Mouse (Mus musculus) testis, adult 2 months (tissue): ENCODE measurements around the gene Thumpd3. TPM values are rescaled to one million over a fixed set of nuclear protein-coding genes. Genes with fewer than 3 reads are reported as not detected.

Experiments used
- H3K27ac ChIP-seq: fragments of 200-500 bp; 2 replicates; pipeline ENCODE4 v1.5.1; 2012; ENCODE audit warnings: low read depth, low read length; ENCODE audit not compliant: control insufficient read depth, insufficient read depth
- H3K27me3 ChIP-seq: fragments of 200-500 bp; 2 replicates; pipeline ENCODE4 v1.6.1; 2012; ENCODE audit warnings: mild to moderate bottlenecking, low read length, moderate library complexity; ENCODE audit not compliant: control insufficient read depth, insufficient read depth
- H3K36me3 ChIP-seq: fragments of 200-500 bp; 2 replicates; pipeline ENCODE4 v1.6.1; 2012; ENCODE audit warnings: mild to moderate bottlenecking, low read length; ENCODE audit not compliant: control insufficient read depth, insufficient read depth
- H3K4me1 ChIP-seq: fragments of 200-500 bp; 2 replicates; pipeline ENCODE4 v1.6.1; 2012; ENCODE audit warnings: low read length; ENCODE audit not compliant: control insufficient read depth, insufficient read depth
- H3K4me3 ChIP-seq: fragments of 200-500 bp; 2 replicates; pipeline ENCODE4 v1.5.1; 2012; ENCODE audit warnings: low read depth, mild to moderate bottlenecking, low read length, moderate library complexity, mixed read lengths; ENCODE audit not compliant: control insufficient read depth
- CTCF ChIP-seq: fragments of 200-500 bp; IDR thresholded peaks from 2 replicates; pipeline ENCODE4 v1.5.1; 2012; ENCODE audit warnings: low read depth, mild to moderate bottlenecking, inconsistent platforms, low read length, moderate library complexity; ENCODE audit not compliant: control insufficient read depth, insufficient read depth, insufficient replicate concordance
- POLR2A ChIP-seq: fragments of 200-500 bp; IDR thresholded peaks from 2 replicates; pipeline ENCODE4 v1.6.1; 2012; ENCODE audit warnings: low read depth, mild to moderate bottlenecking, inconsistent platforms, low read length, moderate library complexity; ENCODE audit not compliant: control insufficient read depth
- polyA plus RNA-seq: library from polyadenylated mRNA; depleted of rRNA; stranded (reverse); fragments of >200 nt; gene quantifications from 2 replicates; pipeline ENCODE4 v1.2.3, GENCODE M21; 2012; rRNA removed

The Thumpd3 gene
- polyA plus RNA-seq, 1 experiment = 54.4 TPM

- H3K27ac ChIP-seq = no peak overlapping the region
- peaks cover 2% of the 10 kb centered on the region for H3K36me3 ChIP-seq
Measured at GRCm38 (mm10) chr6:113109956-113110355, 63.9 kb downstream of the Thumpd3 start.

More at GRCm38 (mm10) chr6:113109956-113110355, 63.9 kb downstream of the Thumpd3 start:
- TF ChIP-seq POLR2A (no peak), CTCF (no peak)
- Histone ChIP-seq H3K4me3 (no peak overlapping the region), H3K4me1 (no peaks in the 10 kb centered on the region), H3K27me3 (no peaks in the 10 kb centered on the region)

Other genes with a start within 250 kb of the Thumpd3 start
- 5.3 and 7.1 TPM in 2 replicates for gene Srgap3, start 99.0 kb upstream of the Thumpd3 start, polyA plus RNA-seq
- gene Setd5, start 31.1 kb downstream of the Thumpd3 start, polyA plus RNA-seq = 21.3 TPM in 2 replicates
- 0.49 and 0.65 TPM in 2 replicates for gene Lhfpl4, start 149.2 kb downstream of the Thumpd3 start, polyA plus RNA-seq
- gene Mtmr14, start 191.6 kb downstream of the Thumpd3 start, polyA plus RNA-seq = 28.6 and 29.8 TPM in 2 replicates
- 0.34 and 0.58 TPM in 2 replicates for gene Cpne9, start 236.1 kb downstream of the Thumpd3 start, polyA plus RNA-seq